Mouse (Mus musculus): ENCODE measurements around the gene Sf3b2.

- TF ChIP-seq POLR2A (IDR thresholded peaks at IDR 0.05; ENCODE audit: insufficient read length, low read depth) (no peak), TCF12 (IDR thresholded peaks at IDR 0.05; ENCODE audit: insufficient read depth, poor library complexity, severe bottlenecking) (no peak), MYOD1 (IDR thresholded peaks at IDR 0.05; ENCODE audit: control insufficient read depth in 1 of 3, insufficient read length in 2 of 3, low read depth in 2 of 3) (no peak)
Measured at GRCm38 (mm10) chr19:5337975-5338374, 42.7 kb upstream of the Sf3b2 start.
